Mouse (Mus musculus) gastrocnemius, postnatal 36 days (tissue): ENCODE measurements at regions not wholly inside any gene's neighbourhood (a gene's known extent, or its start where the extent isn't known, plus 50 kb on each side); places are given as distances from the start of the nearest gene placed in this dataset.

Source experiments
- DNase-seq, 2 experiments: peaks; one replicate each; pipeline ENCODE4 v3.0.0; 2022
- intact Hi-C: fragments of 180-260 bp; cut with DNase I; formaldehyde crosslinking; loops from one replicate; pipeline ENCODE4 v1.15.1; 2025

DNA sequence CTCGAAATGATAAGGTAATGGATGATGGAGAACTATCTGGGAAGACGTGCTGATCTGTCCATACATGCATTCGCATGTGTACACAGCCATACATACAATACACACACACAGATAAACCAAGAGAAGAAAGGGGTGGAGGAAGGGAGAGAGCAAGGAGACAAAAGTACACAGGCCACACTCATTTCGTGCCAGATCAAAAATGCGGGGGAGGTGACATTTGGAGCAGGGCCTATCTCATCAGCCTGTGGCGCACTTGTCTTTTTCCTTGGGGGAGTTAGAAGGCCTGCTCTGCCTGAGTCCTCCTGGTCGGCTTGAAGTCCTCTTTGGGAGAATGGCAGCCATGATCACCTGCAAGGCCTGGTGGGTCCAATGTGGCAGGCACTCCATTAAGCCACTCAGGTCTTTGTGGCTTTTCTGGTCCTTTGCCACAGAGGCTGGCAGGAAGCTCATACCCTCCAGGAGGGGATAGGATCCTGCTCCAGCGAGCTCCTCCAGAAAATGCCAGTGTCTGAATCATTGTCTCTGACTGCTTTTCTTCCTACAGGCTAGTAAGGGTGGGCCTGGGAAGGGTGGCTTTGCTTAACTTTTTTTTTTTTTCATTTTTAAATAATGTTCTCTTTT is 203.0 kb upstream of the Spdye4c start:
- intact Hi-C loops, result no loop called here
- DNase-seq, result no peak

DNA sequence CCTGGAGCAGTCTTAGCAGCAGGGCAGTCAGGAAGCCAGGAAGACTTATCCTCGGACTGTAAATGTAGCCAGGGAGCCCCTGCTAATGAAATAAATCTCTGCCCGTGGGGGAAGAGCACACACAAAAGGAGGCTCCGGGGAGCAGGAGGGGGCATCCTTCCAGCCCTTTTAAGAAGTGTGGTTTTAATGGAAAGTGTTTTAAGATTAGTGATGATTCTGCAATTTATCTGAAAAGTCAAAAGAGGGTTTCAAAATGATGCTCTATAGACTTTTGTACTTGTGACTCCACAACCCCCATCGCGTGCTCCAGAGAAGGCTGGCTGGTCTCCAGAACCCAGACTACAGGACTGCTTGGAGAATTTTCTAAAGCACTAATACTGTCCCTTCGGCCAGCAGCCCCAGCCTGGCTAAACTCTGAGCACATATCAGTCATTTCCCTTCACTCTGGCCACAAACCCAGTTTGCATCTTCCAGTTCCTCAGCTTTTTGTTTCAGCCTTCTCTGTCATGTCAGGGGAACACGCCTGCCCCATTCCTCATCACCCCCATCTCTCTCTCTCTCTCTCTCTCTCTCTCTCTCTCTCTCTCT is 202.0 kb upstream of the Spdye4c start:
- intact Hi-C loops, result no loop called here

DNA sequence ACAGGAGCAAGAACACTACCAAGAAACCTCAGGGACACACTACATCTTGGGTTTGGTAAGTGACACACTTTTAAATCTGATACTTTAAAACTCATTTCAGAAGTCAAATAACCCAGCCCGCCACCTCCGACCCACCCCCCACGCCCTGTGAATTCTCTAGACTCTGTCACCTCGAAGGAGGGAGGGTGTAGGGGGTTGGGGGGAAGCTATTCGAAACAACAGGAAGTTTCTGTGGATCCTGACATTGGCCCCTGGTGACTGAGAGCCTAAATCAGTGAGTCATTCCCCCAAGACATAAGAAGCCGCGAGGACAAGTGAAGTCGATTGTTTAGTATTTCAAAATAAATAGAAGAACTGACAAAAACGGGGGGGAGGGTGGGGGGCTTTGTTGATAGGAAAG is 198.7 kb upstream of the Spdye4c start:
- DNase-seq, result no peak
- intact Hi-C loops, result no loop called here

More for the DNA sequence above, 202.0 kb upstream of the Spdye4c start:
- DNase-seq, result no peak

DNA sequence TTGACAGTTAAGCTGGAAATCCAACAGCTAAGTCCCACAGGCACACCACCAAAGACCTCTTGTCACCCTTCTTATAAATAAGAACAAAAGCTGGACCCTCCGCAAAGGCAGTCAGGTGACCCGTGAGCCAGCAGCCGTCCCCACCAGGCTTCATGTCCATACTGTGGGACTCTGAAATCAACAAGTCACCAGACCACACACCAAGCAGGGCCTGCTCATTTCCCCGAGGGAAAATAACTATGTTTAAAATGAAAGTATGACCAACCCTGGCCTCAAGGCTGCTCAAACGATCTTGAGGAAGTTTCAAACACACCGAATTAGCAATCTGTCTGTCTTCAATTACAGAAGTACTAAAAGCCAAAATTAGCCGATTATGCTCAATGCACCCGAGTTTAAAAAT is 197.6 kb upstream of the Spdye4c start:
- intact Hi-C loops, result no loop called here
- DNase-seq, result no peak

DNA sequence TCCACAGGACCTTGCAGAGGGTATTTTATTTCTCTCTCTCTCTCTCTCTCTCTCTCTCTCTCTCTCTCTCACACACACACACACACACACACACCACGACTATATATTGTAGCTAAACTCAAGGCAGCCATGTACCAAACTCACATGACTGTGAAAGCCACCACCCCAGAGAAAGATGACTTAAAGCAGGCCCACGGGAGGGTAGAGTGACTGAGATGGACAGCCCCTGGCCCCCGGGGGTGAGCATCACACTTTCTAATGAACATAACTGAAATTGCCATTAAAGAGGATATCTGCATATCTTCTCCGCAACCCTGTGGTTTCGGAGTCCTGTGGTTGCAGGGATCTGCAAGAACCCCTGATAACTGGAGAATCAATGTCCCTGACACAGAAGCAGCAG is 197.1 kb upstream of the Spdye4c start:
- DNase-seq, result no peak
- intact Hi-C loops, result no loop called here

DNA sequence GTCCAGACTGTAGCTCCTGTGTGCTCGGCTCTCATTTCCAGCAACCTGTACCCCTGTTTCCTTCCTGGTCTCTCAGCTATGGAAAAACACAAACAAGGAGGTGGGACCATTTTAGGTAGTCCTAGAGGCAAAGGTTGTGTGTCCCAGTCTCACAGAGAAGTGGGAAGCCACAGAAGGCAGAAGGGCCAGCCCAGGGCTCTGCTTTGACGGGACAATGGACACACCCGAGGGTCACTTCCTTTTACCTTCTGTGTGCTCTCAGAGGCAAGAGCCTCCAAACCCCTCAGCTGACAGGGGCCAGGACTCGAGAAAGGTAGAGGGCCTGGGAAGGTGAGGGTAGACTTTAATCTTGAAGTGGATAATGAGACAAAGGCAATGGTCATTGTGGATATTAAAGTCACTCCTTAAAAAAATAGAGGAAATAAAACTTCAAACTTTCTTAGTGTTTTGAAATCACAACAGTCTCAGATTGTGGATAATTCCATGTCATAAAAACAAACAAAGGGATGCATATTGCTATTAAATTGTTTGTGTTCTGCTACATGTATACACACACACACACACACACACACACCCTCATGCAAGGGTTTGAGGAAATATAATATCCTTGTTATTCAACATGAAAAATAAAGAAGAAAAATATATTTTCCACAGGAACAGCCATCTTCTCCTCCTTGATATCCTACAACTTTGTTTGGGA is 195.6 kb upstream of the Spdye4c start:
- intact Hi-C loops, result loop anchor here (1.0 to 5.0 kb wide), 2 partner anchors 271 to 313 kb away; no protein-coding TSS in a partner anchor
- DNase-seq, result no peak

DNA sequence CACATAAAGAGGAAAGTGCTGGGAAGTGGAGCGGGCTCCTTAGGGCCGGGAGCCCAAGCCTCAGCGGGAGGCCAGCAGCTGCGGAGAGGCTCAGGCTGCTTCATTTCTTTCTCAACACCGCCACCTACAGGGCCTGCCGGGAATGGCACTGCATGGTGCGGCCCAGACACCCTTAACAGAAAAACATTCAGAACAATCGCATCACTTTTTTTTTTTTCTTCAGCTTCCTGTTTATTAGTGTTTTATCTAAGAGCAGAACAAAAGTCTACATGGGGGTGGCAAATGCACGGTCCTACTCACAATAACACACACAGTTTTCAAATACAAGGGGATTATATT is 195.0 kb upstream of the Spdye4c start:
- intact Hi-C loops, result loop anchor here (1.0 to 5.0 kb wide), 2 partner anchors 272 to 314 kb away; no protein-coding TSS in a partner anchor
- peak; percentile 90 to 97 for DNase-seq

DNA sequence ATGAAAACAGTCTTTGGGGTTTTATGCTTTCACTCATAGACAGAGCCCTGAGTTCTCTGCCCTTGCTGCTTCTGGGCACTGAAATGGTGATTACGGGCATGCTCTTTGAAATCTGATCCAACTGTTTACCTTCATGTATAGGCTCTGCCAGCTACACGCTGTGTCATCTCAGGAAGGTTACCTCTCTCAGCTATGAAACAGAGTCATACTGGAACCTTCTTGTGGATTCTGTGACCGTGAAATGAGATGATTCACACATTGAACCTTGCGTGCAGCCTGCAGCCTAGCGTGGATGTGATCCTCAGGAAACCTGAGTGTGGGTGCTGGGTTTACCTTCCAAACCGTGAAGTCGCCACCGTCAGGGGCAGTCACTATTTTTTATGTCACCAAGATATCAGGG is 189.7 kb upstream of the Spdye4c start:
- intact Hi-C loops, result no loop called here
- no peak for DNase-seq

DNA sequence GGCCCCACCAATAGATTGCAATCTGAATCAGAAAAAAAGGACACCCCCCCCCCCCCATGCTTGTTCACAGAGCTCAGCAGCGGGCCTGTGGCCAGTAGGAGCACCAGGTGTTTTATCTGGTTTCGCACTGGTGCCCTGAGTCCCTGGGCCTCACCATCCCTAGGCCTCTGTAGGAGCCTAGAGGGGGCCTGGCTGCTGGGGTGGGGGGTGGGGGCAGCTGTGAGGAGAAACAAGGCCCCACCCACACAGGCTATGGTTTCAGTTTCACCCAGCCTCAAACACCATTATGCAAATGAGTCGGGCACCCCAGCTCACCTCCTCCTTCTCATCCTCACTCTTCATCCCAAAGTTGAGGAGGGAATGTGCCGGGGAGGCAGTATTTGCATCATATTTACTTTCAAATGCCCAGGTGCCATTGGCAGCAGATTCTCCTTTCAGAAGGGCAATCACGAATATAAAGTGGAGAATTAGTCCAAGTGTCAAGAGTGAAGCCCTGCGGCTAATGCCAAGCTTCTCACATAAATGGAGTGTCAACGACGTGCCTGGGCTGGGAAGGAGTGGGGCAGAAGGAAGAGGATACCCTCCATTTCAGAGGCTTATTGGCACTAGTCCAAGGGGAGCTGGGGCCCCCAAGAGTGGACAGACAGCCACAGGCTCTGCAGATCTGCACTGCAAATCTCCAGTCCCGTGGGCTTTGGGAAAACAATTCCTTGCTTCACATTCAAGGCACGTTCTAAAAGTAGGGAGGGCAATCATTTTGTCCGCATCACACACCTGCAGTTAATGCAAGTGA is 187.7 kb upstream of the Spdye4c start:
- intact Hi-C loops, result no loop called here
- DNase-seq, result no peak

DNA sequence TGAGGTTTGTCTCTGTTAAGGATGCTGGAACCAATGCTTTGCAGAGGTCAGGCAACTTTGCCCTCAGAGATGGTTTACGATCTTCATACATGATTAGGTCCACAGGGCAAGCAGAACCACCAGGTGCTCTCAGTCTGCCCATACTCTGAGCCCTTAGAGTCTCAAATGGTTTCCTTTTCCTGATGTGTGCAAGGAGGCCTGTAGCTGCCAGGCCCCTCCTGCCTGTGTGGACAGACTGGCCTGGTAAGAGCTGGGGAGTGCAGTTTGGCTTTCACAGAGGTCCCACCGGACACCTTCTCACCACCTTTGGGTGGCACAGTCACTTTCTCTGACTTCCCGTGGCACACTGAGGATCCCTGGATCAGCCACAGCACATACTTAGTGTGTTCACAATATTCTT is 186.6 kb upstream of the Spdye4c start:
- intact Hi-C loops, result no loop called here
- DNase-seq, result no peak

DNA sequence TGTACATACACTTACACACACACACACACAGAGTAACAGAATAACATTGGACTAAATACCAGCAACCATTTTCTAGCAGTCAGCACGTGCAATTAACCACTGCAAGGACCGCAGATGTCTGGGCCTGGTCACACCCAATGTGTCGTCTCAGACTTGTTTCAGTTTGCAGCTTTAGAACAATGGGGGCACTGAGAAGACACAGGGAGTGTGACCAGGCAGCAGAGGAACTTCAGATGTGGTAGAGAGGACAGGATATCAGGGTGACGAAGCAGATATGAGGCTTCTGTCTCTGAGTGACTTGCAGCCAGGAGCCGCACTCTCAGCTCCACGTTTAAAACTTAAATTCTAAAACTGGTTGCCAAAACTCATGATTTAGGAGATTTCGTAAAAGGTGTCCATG is 183.9 kb upstream of the Spdye4c start:
- intact Hi-C loops, result no loop called here
- no peak for DNase-seq

DNA sequence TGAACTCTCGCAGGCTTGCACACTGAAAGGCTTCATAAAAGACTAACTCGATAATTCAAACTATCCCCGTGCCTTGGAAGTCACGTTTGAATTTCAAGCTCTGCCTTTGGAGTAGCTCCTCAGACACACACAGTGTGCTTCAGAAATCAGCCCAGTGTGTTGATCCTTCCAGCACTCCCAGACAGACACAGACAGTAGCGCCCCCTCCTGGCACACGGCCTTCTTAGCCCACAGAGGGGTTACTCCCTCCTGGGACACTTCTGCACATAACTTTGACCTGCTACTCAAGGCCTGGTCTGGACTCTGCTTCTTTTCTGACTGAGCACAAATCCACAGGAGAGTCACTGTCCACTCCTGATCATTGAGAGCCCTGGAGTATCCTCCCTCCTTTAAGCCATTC is 182.3 kb upstream of the Spdye4c start:
- peak; percentile 49 to 56 for DNase-seq
- intact Hi-C loops, result loop anchor here (1.0 kb wide), 1 partner anchor 519 kb away; no protein-coding TSS in a partner anchor

DNA sequence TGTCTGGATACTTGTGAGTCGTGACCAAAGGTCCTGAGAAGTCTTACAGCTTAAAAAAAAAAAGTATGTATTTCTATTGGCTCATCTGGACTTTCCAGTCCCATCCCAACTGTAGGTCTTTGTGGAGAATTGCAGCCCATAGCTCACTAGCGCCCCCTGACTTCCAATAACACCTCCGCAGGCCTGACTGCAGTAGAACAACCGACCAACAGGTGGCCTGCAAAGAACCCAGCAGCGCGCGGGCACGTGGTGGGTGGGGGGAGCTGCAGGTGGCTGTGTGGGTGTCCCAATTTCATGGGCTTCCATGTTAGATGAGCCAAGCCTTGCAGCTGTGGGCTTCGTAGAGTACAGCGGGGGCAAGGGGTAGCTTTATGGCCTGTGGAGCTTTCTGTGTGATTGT is 178.7 kb upstream of the Spdye4c start:
- DNase-seq, result peak; percentile 43 to 56
- intact Hi-C loops, result loop anchor here (2.0 kb wide), 1 partner anchor 160 kb away; no protein-coding TSS in a partner anchor

DNA sequence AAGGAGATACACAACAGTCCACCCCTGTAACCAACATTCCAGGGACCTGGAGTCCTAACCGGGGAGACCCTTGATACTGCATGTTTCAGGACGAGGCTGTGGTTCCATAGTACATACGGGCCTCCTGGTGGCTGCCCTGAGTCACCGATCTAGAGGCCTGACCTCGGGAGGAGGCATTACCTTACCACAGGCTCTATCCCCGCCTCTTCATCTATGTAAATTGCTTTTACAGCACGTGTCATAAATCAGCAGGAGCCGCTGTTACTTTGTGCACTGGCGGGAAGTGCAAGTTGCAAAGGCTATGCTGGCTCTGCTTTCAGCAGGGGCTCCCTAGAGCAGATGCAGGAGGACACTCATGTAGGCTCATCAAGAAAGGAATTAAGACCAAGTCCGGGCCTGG is 178.0 kb upstream of the Spdye4c start:
- DNase-seq, result no peak
- intact Hi-C loops, result loop anchor here (2.0 kb wide), 1 partner anchor 160 kb away; no protein-coding TSS in a partner anchor

DNA sequence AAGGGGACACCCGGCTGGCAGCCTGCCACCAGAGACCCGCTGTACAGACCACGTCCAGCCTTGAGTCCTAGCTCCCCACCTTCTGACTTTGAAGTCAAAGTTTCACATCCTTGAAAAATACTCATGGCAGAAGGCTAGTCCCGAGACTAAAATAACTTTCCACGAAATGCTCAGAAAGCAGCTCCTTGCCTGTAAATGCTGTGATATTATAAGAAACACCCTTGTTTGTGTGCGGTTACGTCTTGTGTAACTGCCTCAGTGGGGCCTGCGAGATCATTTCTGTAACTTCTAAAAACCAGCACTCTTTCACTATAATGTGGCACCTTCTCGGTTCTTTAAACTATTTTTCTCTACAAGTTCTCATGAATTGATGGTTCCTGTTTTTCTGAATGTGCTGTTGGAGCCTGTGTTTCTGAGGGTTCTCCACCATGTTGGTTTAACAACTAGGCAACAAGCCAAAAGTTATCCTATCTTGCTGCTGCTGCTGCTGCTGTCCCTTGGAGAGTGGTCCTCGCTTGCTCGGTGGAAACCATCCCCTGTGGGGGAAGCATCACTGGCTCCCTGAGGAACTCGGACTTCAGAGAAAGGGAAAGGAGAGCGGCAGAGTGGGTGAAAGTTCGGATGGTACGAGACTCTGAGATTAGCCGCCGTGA is 176.3 kb upstream of the Spdye4c start:
- no peak for DNase-seq
- intact Hi-C loops, result no loop called here

DNA sequence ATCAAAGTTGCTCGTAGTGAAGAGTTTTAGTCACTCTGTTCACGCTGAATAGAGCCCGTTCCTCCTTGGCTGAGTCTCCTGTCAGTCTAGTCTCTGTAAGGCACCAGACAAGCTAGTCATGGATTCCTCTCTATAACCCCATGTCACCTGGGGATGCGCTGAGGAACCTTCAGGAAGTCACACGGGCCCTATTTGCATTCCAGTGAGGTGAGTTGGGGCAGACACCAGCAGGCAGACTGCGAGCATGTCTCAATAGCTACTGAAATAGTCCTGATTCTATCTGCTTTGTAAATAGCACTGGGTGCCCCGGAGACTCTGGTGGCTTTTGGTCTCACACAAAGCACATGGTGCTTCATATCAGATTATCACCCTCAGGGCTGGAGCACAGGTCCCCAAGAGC is 174.6 kb upstream of the Spdye4c start:
- DNase-seq, result no peak
- intact Hi-C loops, result no loop called here

DNA sequence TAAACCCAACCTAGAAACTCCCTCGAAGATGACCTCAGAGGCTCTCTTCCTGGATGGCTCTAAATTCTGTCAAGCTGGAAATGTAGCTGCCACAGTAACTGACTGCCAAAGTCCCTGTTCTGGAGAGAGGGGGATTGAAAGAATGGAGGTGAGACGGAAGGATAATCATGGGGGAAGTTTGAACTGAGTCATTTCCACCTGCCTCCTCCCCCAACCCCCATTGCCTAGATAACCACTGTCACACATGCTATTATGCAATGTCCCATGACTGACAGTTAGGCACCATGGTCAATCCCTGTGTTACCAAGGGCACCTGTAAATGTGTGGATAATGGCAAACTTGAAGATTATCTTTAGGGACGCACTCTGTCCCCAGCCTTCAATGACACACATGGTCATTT is 172.0 kb upstream of the Spdye4c start:
- no peak for DNase-seq
- intact Hi-C loops, result no loop called here

DNA sequence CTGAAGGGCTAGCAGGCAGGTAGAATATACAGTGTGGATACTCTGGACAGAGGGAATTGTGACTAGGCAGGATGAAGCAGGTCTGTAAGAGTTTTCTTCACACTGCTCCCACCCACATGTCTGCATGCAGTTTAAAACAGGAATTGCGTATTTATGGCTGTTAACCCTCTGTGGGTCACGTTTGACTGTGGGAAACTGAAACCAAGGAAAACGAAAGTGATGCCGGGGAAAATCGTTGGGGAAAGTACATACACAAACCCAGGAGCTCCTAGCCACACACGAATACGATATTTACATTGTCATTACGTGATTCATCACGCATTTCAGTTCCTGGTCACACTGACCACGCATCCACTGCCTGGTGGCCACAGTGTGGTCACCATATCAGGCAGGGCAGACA is 170.6 kb upstream of the Spdye4c start:
- DNase-seq, result no peak
- intact Hi-C loops, result no loop called here

DNA sequence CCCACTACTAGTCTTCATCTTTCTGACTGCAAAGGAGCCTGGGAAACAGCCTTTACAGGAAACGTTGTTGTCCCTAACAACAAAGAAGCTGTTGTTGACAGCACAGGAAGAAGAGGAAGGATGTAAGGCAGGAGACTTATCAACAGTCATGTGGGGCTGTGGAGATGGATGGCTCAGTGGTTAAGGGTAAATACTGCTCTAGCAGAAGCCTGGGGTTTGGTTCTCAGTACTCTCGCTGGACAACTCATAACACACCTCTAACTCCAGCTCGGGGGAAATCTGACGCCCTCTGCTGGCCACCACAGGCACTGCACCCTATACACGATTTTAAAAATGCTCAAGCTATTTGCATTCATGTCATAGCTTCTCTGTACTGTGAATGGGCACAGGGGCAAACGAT is 168.3 kb upstream of the Spdye4c start:
- no peak for DNase-seq
- intact Hi-C loops, result no loop called here

DNA sequence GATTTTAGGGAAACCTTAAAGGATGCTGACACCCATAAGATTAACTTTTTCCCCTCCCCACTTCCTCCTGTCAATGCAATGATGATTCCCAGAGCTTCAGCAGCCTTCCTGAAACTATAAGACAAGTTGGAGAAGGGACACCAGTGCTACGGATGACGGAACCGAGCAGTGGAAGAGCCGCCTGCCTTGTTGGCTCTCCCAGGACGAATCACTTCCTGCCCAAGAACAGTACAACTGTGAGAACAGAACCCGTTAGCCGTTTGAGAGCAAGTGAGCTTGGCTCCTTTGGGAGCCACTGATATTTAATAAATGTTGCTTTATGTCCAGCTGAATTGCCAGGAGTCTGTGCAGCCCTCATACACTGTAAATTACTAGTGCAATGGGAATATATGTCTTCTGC is 166.8 kb upstream of the Spdye4c start:
- DNase-seq, result no peak
- intact Hi-C loops, result no loop called here
